Mouse (Mus musculus): ENCODE results near the gene Olfr1307. TPM values are rescaled to one million over a fixed set of nuclear protein-coding genes. Genes with fewer than 3 reads are reported as not detected.

The Olfr1307 gene
- polyA plus RNA-seq (2017; shearing (Covaris generic)) = 0.09 TPM

DNA sequence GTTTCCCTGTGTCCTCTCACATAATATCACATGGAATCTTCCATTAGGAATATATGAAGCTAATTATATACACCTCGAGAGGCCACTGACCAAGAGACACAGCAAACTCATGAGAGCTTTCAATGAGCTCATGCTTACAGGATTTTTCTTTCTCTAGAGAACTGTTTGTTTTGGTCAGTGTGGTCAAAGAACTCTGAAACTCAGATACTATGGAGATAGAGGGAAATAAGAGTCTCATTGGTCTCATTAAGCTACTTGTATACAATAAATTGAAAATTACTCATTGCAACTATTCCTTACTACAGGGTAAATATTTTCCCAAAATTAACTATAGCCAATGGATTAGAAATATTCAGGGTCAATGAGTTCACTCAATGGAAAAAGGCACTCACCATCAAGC, at the start of gene Olfr1307:
TSS of gene Olfr1307 (minus strand) at position 101 of the 400 bp plus-strand sequence.

DNA sequence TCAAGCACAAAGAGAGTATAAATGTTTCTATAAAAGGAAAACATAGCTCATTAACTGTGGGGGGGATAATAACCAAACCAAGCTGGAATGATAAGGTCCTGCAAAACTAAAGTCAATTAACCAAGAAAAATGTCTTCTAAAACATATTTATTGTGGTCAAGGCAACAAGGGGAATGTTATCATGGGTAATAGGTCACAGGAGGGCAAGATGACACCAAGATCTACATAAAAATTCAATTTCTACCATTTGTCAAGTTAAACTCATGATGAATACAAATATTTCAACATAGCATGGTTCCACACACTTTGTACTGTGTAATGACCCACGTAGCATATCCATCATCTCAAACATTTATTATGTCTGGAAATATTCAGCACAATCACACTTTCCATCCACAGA, 40.9 kb upstream of the Olfr1307 start, which contains the start of gene Olfr1309:
TSS of gene Olfr1309 (minus strand) at position 101 of the 400 bp plus-strand sequence.

DNA sequence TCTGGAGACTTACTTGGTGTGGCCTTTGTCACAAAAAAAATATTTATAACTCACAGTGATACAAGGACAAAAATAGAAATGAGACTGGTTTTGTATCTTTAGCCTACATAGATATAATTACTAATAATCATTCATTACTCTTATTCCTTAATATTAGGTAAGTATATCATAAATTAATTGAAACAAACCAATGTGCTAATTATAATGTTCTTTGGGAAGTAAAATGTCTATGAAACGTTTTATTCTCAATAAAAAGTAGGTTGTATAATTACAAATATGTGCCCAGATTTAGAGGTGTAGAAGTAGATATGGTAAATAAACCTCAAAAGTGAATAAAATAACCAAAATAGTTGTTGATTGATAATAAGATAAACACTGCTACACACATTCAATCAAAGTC, 15.6 kb upstream of the Olfr1307 start, which contains the start of gene Olfr1308:
TSS of gene Olfr1308 (minus strand) at position 101 of the 400 bp plus-strand sequence.

DNA sequence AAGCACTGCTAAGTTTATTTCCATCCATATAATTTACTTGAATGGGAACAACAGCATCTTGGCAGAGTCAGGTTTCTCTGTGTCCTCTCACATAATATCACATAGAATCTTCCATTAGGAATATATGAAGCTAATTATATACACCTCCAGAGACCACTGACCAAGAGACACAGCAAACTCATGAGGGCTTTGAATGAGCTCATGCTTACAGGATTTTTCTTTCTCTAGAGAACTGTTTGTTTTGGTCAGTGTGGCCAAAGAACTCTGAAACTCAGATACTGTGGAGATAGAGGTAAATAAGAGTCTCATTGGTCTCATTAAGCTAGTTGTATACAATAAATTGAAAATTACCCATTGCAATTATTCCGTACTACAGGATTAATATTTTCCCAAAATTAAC, 33.1 kb downstream of the Olfr1307 start, which contains the start of gene Olfr1306:
TSS of gene Olfr1306 (minus strand) at position 101 of the 400 bp plus-strand sequence.

Other genes with a start within 250 kb of the Olfr1307 start
- gene Olfr1301, start 198.4 kb downstream of the Olfr1307 start, polyA plus RNA-seq (2017; shearing (Covaris generic)) = not detected
- gene Olfr1302, start 172.0 kb downstream of the Olfr1307 start, polyA plus RNA-seq (2017; shearing (Covaris generic)) = not detected
- not detected for gene Olfr1303, start 129.1 kb downstream of the Olfr1307 start, polyA plus RNA-seq (2017; shearing (Covaris generic))
- gene Olfr1305, start 72.3 kb downstream of the Olfr1307 start, polyA plus RNA-seq (2017; shearing (Covaris generic)) = not detected
- not detected for gene Olfr1306, start 33.2 kb downstream of the Olfr1307 start, polyA plus RNA-seq (2017; shearing (Covaris generic))
- gene Olfr1308, start 15.5 kb upstream of the Olfr1307 start, polyA plus RNA-seq (2017; shearing (Covaris generic)) = not detected
- not detected for gene Olfr1309, start 40.8 kb upstream of the Olfr1307 start, polyA plus RNA-seq (2017; shearing (Covaris generic))
- gene Olfr1310, start 63.3 kb upstream of the Olfr1307 start, polyA plus RNA-seq (2017; shearing (Covaris generic)) = not detected
- gene Olfr1311, start 75.0 kb upstream of the Olfr1307 start, polyA plus RNA-seq (2017; shearing (Covaris generic)) = not detected
- 0.23 TPM for gene Olfr1312, start 100.8 kb upstream of the Olfr1307 start, polyA plus RNA-seq (2017; shearing (Covaris generic))
- gene Olfr1313, start 128.4 kb upstream of the Olfr1307 start, polyA plus RNA-seq (2017; shearing (Covaris generic)) = not detected
- gene Olfr1314, start 147.3 kb upstream of the Olfr1307 start, polyA plus RNA-seq (2017; shearing (Covaris generic)) = not detected
- gene Olfr1315-ps1, start 166.0 kb upstream of the Olfr1307 start, polyA plus RNA-seq (2017; shearing (Covaris generic)) = not detected
- gene Olfr1316, start 185.5 kb upstream of the Olfr1307 start, polyA plus RNA-seq (2017; shearing (Covaris generic)) = not detected
- gene Olfr1317, start 190.9 kb upstream of the Olfr1307 start, polyA plus RNA-seq (2017; shearing (Covaris generic)) = not detected
- gene Olfr1318, start 204.8 kb upstream of the Olfr1307 start, polyA plus RNA-seq (2017; shearing (Covaris generic)) = not detected

All from effector memory CD4-positive, alpha-beta T cell, adult 7 months (primary cell).